ENCODE assay signal across 8 mouse cellular contexts in the genomic region with DNA sequence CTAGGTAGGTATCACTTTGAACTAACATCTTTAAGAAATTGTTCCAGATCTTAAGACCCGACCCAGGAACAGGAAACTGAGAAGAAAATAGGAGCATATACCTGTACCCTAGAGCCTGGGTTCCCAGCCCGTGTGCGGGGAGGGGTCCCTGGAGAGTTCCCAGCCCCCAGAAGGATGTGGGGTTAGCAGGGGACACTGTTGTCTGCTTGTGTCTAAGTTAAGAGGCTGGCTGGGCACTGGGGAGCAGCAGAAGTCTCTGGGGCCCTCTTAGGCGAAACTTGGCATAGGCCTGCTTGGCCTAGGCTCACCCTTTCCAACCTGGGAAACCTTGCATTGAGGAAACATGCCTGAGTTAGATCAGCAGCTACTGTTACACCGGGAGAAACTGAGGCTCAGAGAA. TPM values are rescaled to one million over a fixed set of nuclear protein-coding genes. Genes with fewer than 3 reads are reported as not detected.
DNase-seq lines count a peak whose midpoint lies in the region; ATAC-seq and TF ChIP-seq lines count a peak whose summit lies in the region.

No protein-coding gene starts in this region.

- H3K4me1 ChIP-seq in heart, adult 2 months (ENCODE audit: control insufficient read depth, insufficient read depth, low read length) = peaks cover 2% of the 10 kb centered on the region
- H3K4me1 ChIP-seq in midbrain, postnatal 0 days (ENCODE audit: insufficient read depth, low read length) = 0 out of 2 replicates have a peak, but pooled peaks cover 3% of the 10 kb centered on the region
- peaks cover 20% of the 10 kb centered on the region for H3K4me1 ChIP-seq in midbrain, embryonic 16.5 days (ENCODE audit: control insufficient read depth, insufficient read depth, low read length)
- H3K4me1 ChIP-seq in intestine, embryonic 14.5 days (replicated peaks; ENCODE audit: control insufficient read depth, insufficient read depth, low read length) = peaks cover 11% of the 10 kb centered on the region; the same call in 1 of the 2 replicates

- H3K36me3 ChIP-seq in heart, adult 2 months (ENCODE audit: control insufficient read depth, insufficient read depth, low read length) = peaks cover 9% of the 10 kb centered on the region
- H3K36me3 ChIP-seq in midbrain, postnatal 0 days (ENCODE audit: insufficient read depth, low read length) = no peaks in the 10 kb centered on the region
- no peaks in the 10 kb centered on the region for H3K36me3 ChIP-seq in midbrain, embryonic 16.5 days (ENCODE audit: control insufficient read depth, insufficient read depth, low read length)
- no peaks in the 10 kb centered on the region for H3K36me3 ChIP-seq in intestine, embryonic 14.5 days (ENCODE audit: control insufficient read depth, insufficient read depth, low read length)

- 46% methylated on average over 5 of the region's 5 CpGs for WGBS in heart, adult 2 months
- WGBS in midbrain, postnatal 0 days = 78% methylated on average over 5 of the region's 5 CpGs
- 62% methylated on average over 5 of the region's 5 CpGs for WGBS in midbrain, embryonic 16.5 days
- 67% methylated on average over 5 of the region's 5 CpGs for WGBS in intestine, embryonic 14.5 days

- no peaks in the 10 kb centered on the region for H3K9me3 ChIP-seq in midbrain, postnatal 0 days (ENCODE audit: low read length)
- H3K9me3 ChIP-seq in midbrain, embryonic 16.5 days (replicated peaks; ENCODE audit: control insufficient read depth, low read length, poor library complexity, severe bottlenecking) = no peaks in the 10 kb centered on the region
- H3K9me3 ChIP-seq in intestine, embryonic 14.5 days (ENCODE audit: control insufficient read depth, low read length) = no peaks in the 10 kb centered on the region

- no peak for TF ChIP-seq CTCF in heart, adult 2 months (IDR thresholded peaks at IDR 0.05)
- no peak for TF ChIP-seq CTCF in midbrain, postnatal 0 days (IDR thresholded peaks at IDR 0.05)

- no peak for TF ChIP-seq POLR2A in heart, adult 2 months (IDR thresholded peaks at IDR 0.05; ENCODE audit: insufficient read depth, low read depth, low read length)

- H3K27ac ChIP-seq in heart, adult 2 months = peak overlapping the region; percentile 88
- H3K27ac ChIP-seq in midbrain, postnatal 0 days (ENCODE audit: low read depth, low read length) = no peak overlapping the region
- no peak overlapping the region for H3K27ac ChIP-seq in midbrain, embryonic 16.5 days (ENCODE audit: low read length)
- H3K27ac ChIP-seq in intestine, embryonic 14.5 days (ENCODE audit: low read depth) = no peak overlapping the region

- ATAC-seq in midbrain, postnatal 0 days (ENCODE audit: low FRiP score) = no peak
- no peak for ATAC-seq in midbrain, embryonic 16.5 days
- no peak for ATAC-seq in intestine, embryonic 14.5 days (replicated peaks; ENCODE audit: low FRiP score, low TSS enrichment, low read depth)
- ATAC-seq in erythroid progenitor cell, adult 5-6 weeks (replicated peaks; ENCODE audit: low FRiP score, poor library complexity, severe bottlenecking) = no peak

- H3K9ac ChIP-seq in heart, adult 2 months (ENCODE audit: low read depth, low read length) = peak overlapping the region; percentile 99
- no peak overlapping the region for H3K9ac ChIP-seq in midbrain, postnatal 0 days (replicated peaks; ENCODE audit: low read length, poor library complexity, severe bottlenecking)
- no peak overlapping the region for H3K9ac ChIP-seq in midbrain, embryonic 16.5 days (ENCODE audit: low read depth, low read length)
- no peak overlapping the region for H3K9ac ChIP-seq in intestine, embryonic 14.5 days (ENCODE audit: low read length)

- H3K79me2 ChIP-seq in heart, adult 2 months (replicated peaks; ENCODE audit: control insufficient read depth, insufficient read depth, low read length) = peaks cover 6% of the 10 kb centered on the region

- peak in 1 of 2 experiments; percentile 33 for DNase-seq in heart, adult 2 months
- no peak for DNase-seq in heart, adult 9 months (ENCODE audit: low spot score in 2 of 2)
- DNase-seq in midbrain, postnatal 0 days (ENCODE audit: low spot score) = no peak
- no peak for DNase-seq in intestine, embryonic 14.5 days (ENCODE audit: low spot score)
- DNase-seq in urinary bladder, postnatal 4 days (ENCODE audit: low spot score in 2 of 2) = no peak
- DNase-seq in urinary bladder, adult 2 months (ENCODE audit: low spot score) = no peak

- peak overlapping the region; percentile 48; the same call in 1 of the 2 replicates for H3K4me2 ChIP-seq in midbrain, postnatal 0 days (ENCODE audit: low read depth, low read length, poor library complexity, severe bottlenecking)
- H3K4me2 ChIP-seq in midbrain, embryonic 16.5 days (ENCODE audit: low read length) = no peak overlapping the region
- peak overlapping the region; percentile 83 for H3K4me2 ChIP-seq in intestine, embryonic 14.5 days (ENCODE audit: low read length)

- no peak for TF ChIP-seq EP300 in heart, adult 2 months (IDR thresholded peaks at IDR 0.05; ENCODE audit: insufficient read depth, low read depth, low read length)

- intact Hi-C loops in heart, adult 2 months (cut with DNase I) = no loop called here

- H3K4me3 ChIP-seq in heart, adult 2 months = peak overlapping the region; percentile 67
- peak overlapping the region; percentile 38; the same call in 1 of the 2 replicates for H3K4me3 ChIP-seq in midbrain, postnatal 0 days (ENCODE audit: low read depth, low read length)
- no peak overlapping the region for H3K4me3 ChIP-seq in midbrain, embryonic 16.5 days (ENCODE audit: low read depth, low read length)
- H3K4me3 ChIP-seq in intestine, embryonic 14.5 days (ENCODE audit: low read depth, low read length) = peak overlapping the region; percentile 48

- H3K27me3 ChIP-seq in heart, adult 2 months (ENCODE audit: control insufficient read depth, insufficient read depth, low read length) = peaks cover 5% of the 10 kb centered on the region
- peaks cover 34% of the 10 kb centered on the region for H3K27me3 ChIP-seq in midbrain, postnatal 0 days (ENCODE audit: insufficient read depth, low read length)
- H3K27me3 ChIP-seq in midbrain, embryonic 16.5 days (ENCODE audit: control insufficient read depth, insufficient read depth, low read depth, low read length) = peaks cover 42% of the 10 kb centered on the region
- peaks cover 28% of the 10 kb centered on the region for H3K27me3 ChIP-seq in intestine, embryonic 14.5 days (replicated peaks; ENCODE audit: control insufficient read depth, insufficient read depth, low read length)

RNA-seq across cellular contexts. Expression of a gene that starts 1.1 kb away (rescaled TPM):
- 10 to 100 TPM; 26.7 to 32.1 TPM for total RNA-seq in heart, adult 2 months (2021)
- 21.2 and 25.9 TPM in 2 replicates for polyA plus RNA-seq in heart, adult 2 months (2012; rRNA removed)
- total RNA-seq in midbrain, postnatal 0 days (2014; rRNA removed) = 2.7 TPM in 1 of 2 replicates, not detected in the other
- polyA plus RNA-seq in midbrain, postnatal 0 days (2015; fragmentation: Nextera tagmentation; extraction: Ambion mirVana) = 0.58 and 0.90 TPM in 2 replicates
- polyA plus RNA-seq in midbrain, embryonic 16.5 days (2015; fragmentation: Nextera tagmentation; extraction: Ambion mirVana) = 0.69 and 1.0 TPM in 2 replicates
- 14.4 and 15.9 TPM in 2 replicates for polyA plus RNA-seq in intestine, embryonic 14.5 days (2014; fragmentation: Nextera tagmentation; extraction: Ambion mirVana)
- 2.3 and 2.8 TPM in 2 replicates for polyA plus RNA-seq in urinary bladder, adult 2 months (2012; rRNA removed)
- total RNA-seq in erythroid progenitor cell, adult 5-6 weeks (2015; ENCODE audit: low replicate concordance) = not detected in 2 replicates
- not detected in 2 replicates for total RNA-seq in erythroid progenitor cell, adult 5-6 weeks (2017; ENCODE audit: low replicate concordance)

RNA-seq across cellular contexts. Expression of a gene that starts 39.2 kb away (rescaled TPM):
- total RNA-seq in heart, adult 2 months (2021) = 10 to 100 TPM; 19.2 to 23.9 TPM
- 35.9 and 40.0 TPM in 2 replicates for polyA plus RNA-seq in heart, adult 2 months (2012; rRNA removed)
- total RNA-seq in midbrain, postnatal 0 days (2014; rRNA removed) = 24.5 and 46.1 TPM in 2 replicates
- polyA plus RNA-seq in midbrain, postnatal 0 days (2015; fragmentation: Nextera tagmentation; extraction: Ambion mirVana) = 24.8 and 29.5 TPM in 2 replicates
- 21.8 and 25.4 TPM in 2 replicates for polyA plus RNA-seq in midbrain, embryonic 16.5 days (2015; fragmentation: Nextera tagmentation; extraction: Ambion mirVana)
- 12.0 and 12.4 TPM in 2 replicates for polyA plus RNA-seq in intestine, embryonic 14.5 days (2014; fragmentation: Nextera tagmentation; extraction: Ambion mirVana)
- polyA plus RNA-seq in urinary bladder, adult 2 months (2012; rRNA removed) = 44.9 and 46.3 TPM in 2 replicates
- 10.1 and 16.3 TPM in 2 replicates for total RNA-seq in erythroid progenitor cell, adult 5-6 weeks (2015; ENCODE audit: low replicate concordance)
- 11.5 and 35.3 TPM in 2 replicates for total RNA-seq in erythroid progenitor cell, adult 5-6 weeks (2017; ENCODE audit: low replicate concordance)
